Mouse (Mus musculus) adipose tissue, adult 10 weeks (tissue): ENCODE measurements around the gene Eda. TPM values are rescaled to one million over a fixed set of nuclear protein-coding genes. Genes with fewer than 3 reads are reported as not detected.

Experiments
- polyA plus RNA-seq: library from polyadenylated mRNA; stranded (reverse); fragments of 350-450 nt; fragmentation: Illumina TruSeq; extraction: RNeasy Lipid Tissue Mini Kit (QIAGEN cat#74804); gene quantifications from one replicate; pipeline ENCODE4 v1.2.3, GENCODE M21; 2014; ENCODE audit warnings: low read depth, low replicate concordance

Gene Eda
- 3.2 TPM for polyA plus RNA-seq

GRCm38 (mm10) chrX:99975250-99975984 lies at the start of gene Eda:
TSS of gene Eda (plus strand) at chrX:99975606.

GRCm38 (mm10) chrX:100428693-100429092 lies 453.3 kb downstream of the Eda start, which contains the start of gene Otud6a:
TSS of gene Otud6a (plus strand) at chrX:100429013.

GRCm38 (mm10) chrX:100442617-100443016 lies 467.2 kb downstream of the Eda start, which contains the start of gene Awat2:
TSS of gene Awat2 (minus strand) at chrX:100442717.

Other genes with a start within 250 kb of the Eda start
- gene Tmem28, start 154.6 kb upstream of the Eda start, polyA plus RNA-seq: 0.10 TPM